Mouse (Mus musculus) ES-E14 (cell line): ENCODE measurements around the gene Nrg3.

Source experiments
- ZC3H11A ChIP-seq: IDR thresholded peaks from 2 replicates; pipeline ENCODE4 v1.6.1; 2012; ENCODE audit warnings: low read depth, mild to moderate bottlenecking, inconsistent platforms, low read length, borderline replicate concordance
- ZNF384 ChIP-seq: IDR thresholded peaks from 2 replicates; pipeline ENCODE4 v1.6.1; 2012; ENCODE audit warnings: low read depth, low read length, inconsistent platforms

- TF ChIP-seq ZC3H11A (no peak), ZNF384 (no peak)
These were observed 36.1 kb upstream of the Nrg3 start for GRCm38 (mm10) chr14:39508956-39509355.
